Comparison of ENCODE assay signal across 21 mouse cellular contexts in the genomic region with DNA sequence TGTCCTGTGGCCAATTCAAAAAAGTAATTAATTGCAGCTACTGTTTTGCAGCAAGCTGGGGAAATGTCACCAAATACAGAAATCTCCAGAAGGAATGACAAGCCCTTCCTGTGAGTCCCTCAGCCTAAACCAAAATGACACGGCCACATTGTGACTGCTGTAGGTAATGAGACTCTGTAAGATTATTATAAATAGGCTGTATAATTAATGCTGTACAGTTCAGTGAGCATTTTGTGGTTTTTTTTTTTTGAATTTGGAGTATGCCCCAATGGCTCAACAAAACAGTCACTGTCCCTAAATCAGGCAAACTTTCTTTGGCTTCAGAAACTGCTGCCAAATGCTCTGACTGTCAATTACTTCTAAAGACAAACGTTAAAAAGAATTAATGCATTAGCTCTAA.
DNase-seq lines count a peak whose midpoint lies in the region; ATAC-seq lines count a peak whose summit lies in the region.
"Had no signal": no experiment of that assay in that cellular context is flagged by ENCODE, and none has a peak within 500 bp of the region (broad histone marks: within the 10 kb centered on the region; RNA-seq: fewer than 3 reads in every experiment).

No protein-coding gene starts in this region.

- H3K4me3 ChIP-seq in embryonic facial prominence, embryonic 14.5 days (ENCODE audit: low read depth, low read length), result no peak overlapping the region
- no peak overlapping the region for H3K4me3 ChIP-seq in embryonic facial prominence, embryonic 10.5 days
- no peak overlapping the region for H3K4me3 ChIP-seq in forebrain, embryonic 16.5 days (replicated peaks; ENCODE audit: low read length)
- H3K4me3 ChIP-seq: heart, embryonic 13.5 days; hindbrain, embryonic 12.5 days had no signal

- peak; percentile 17 for DNase-seq in embryonic facial prominence, embryonic 14.5 days (ENCODE audit: low spot score)
- no peak for DNase-seq in embryonic facial prominence, embryonic 10.5 days (ENCODE audit: low spot score)
- peak; percentile 95 for DNase-seq in Muller cell, postnatal 12 days (ENCODE audit: inconsistent ontology term)
- peak; percentile 5 for DNase-seq in retina, postnatal 7 days (ENCODE audit: low read depth, low spot score)
- DNase-seq in embryo, embryonic 9.5 days (ENCODE audit: extremely low spot score), result no peak
- DNase-seq: adrenal gland, postnatal 10 days; B cell, adult 2 months; cerebellum, adult 11-12 months; cerebellum, adult 9-11 months; cerebellum, postnatal 36 days; gastrocnemius, postnatal 36 days; heart, adult 11 months; heart, postnatal 4 days; kidney, adult 11 months had no signal

- H3K4me2 ChIP-seq in embryonic facial prominence, embryonic 14.5 days (ENCODE audit: low read depth, low read length), result no peak overlapping the region
- H3K4me2 ChIP-seq in forebrain, embryonic 16.5 days (ENCODE audit: low read length), result no peak overlapping the region
- H3K4me2 ChIP-seq: heart, embryonic 13.5 days; hindbrain, embryonic 12.5 days had no signal

- WGBS in embryonic facial prominence, embryonic 14.5 days, result 44% methylated on average over 2 of the region's 2 CpGs
- WGBS in embryonic facial prominence, embryonic 10.5 days, result 70% methylated on average over 2 of the region's 2 CpGs
- 11% methylated on average over 2 of the region's 2 CpGs for WGBS in forebrain, embryonic 16.5 days

- no peak overlapping the region for H3K9ac ChIP-seq in embryonic facial prominence, embryonic 14.5 days (ENCODE audit: low read depth, low read length)
- H3K9ac ChIP-seq in forebrain, embryonic 16.5 days (replicated peaks; ENCODE audit: low read depth, low read length), result no peak overlapping the region
- H3K9ac ChIP-seq: heart, embryonic 13.5 days; hindbrain, embryonic 12.5 days had no signal

- no peaks in the 10 kb centered on the region for H3K36me3 ChIP-seq in embryonic facial prominence, embryonic 14.5 days (ENCODE audit: control insufficient read depth, insufficient read depth, low read length)
- no peaks in the 10 kb centered on the region for H3K36me3 ChIP-seq in embryonic facial prominence, embryonic 10.5 days (replicated peaks)
- no peaks in the 10 kb centered on the region for H3K36me3 ChIP-seq in forebrain, embryonic 16.5 days (ENCODE audit: control insufficient read depth, insufficient read depth)
- H3K36me3 ChIP-seq: G1E; heart, embryonic 13.5 days; hindbrain, embryonic 12.5 days had no signal

- no peak for ATAC-seq in embryonic facial prominence, embryonic 14.5 days (ENCODE audit: low read depth)
- ATAC-seq in forebrain, embryonic 16.5 days, result peak; percentile 87
- ATAC-seq in inflammation-experienced regulatory T-cells, adult 6 months, result no peak
- ATAC-seq: CD4-positive, CD25-positive, alpha-beta regulatory T cell, adult 4 months; hindbrain, embryonic 16.5 days had no signal

- H3K4me1 ChIP-seq in embryonic facial prominence, embryonic 14.5 days (ENCODE audit: control insufficient read depth, insufficient read depth, low read length), result no peaks in the 10 kb centered on the region
- no peaks in the 10 kb centered on the region for H3K4me1 ChIP-seq in embryonic facial prominence, embryonic 10.5 days
- peaks cover 4% of the 10 kb centered on the region; the same call in 1 of the 2 replicates for H3K4me1 ChIP-seq in forebrain, embryonic 16.5 days (replicated peaks; ENCODE audit: control insufficient read depth, insufficient read depth, low read length)
- H3K4me1 ChIP-seq: heart, embryonic 13.5 days; hindbrain, embryonic 12.5 days had no signal

- H3K9me3 ChIP-seq in embryonic facial prominence, embryonic 14.5 days (ENCODE audit: control insufficient read depth, low read length), result no peaks in the 10 kb centered on the region
- no peaks in the 10 kb centered on the region for H3K9me3 ChIP-seq in embryonic facial prominence, embryonic 10.5 days
- H3K9me3 ChIP-seq in forebrain, embryonic 16.5 days (ENCODE audit: control insufficient read depth, low read length), result no peaks in the 10 kb centered on the region
- H3K9me3 ChIP-seq: heart, embryonic 13.5 days; hindbrain, embryonic 12.5 days had no signal

- no peaks in the 10 kb centered on the region for H3K27me3 ChIP-seq in embryonic facial prominence, embryonic 14.5 days (replicated peaks; ENCODE audit: control insufficient read depth, insufficient read depth, low read length)
- no peaks in the 10 kb centered on the region for H3K27me3 ChIP-seq in embryonic facial prominence, embryonic 10.5 days (replicated peaks; ENCODE audit: low read depth, poor library complexity, severe bottlenecking)
- no peaks in the 10 kb centered on the region for H3K27me3 ChIP-seq in forebrain, embryonic 16.5 days (replicated peaks; ENCODE audit: control insufficient read depth, insufficient read depth, low read length)
- H3K27me3 ChIP-seq: heart, embryonic 13.5 days; hindbrain, embryonic 12.5 days had no signal

- no peak overlapping the region for H3K27ac ChIP-seq in embryonic facial prominence, embryonic 14.5 days (replicated peaks; ENCODE audit: low read depth, low read length)
- no peak overlapping the region for H3K27ac ChIP-seq in embryonic facial prominence, embryonic 10.5 days (replicated peaks)
- no peak overlapping the region for H3K27ac ChIP-seq in forebrain, embryonic 16.5 days (ENCODE audit: low read length)
- H3K27ac ChIP-seq: heart, embryonic 13.5 days; hindbrain, embryonic 12.5 days had no signal

Comparison
In these comparisons a context has a peak if more than half of its experiments do, and no peak if none do; other contexts are left out.
1. DNase-seq: peak in embryonic facial prominence, embryonic 14.5 days (single experiment), Muller cell, postnatal 12 days (single experiment) and retina, postnatal 7 days (single experiment); none in embryonic facial prominence, embryonic 10.5 days (single experiment) and embryo, embryonic 9.5 days (single experiment).